Mouse (Mus musculus): ENCODE measurements at regions not wholly inside any gene's neighbourhood (a gene's known extent, or its start where the extent isn't known, plus 50 kb on each side); places are given as distances from the start of the nearest gene placed in this dataset.

GRCm38 (mm10) chr4:69898831-69899230 lies 511.4 kb downstream of the Cdk5rap2 start:
- Histone ChIP-seq H3K4me1 (ENCODE audit: control insufficient read depth, insufficient read depth, low read length) (no peaks in the 10 kb centered on the region), H3K4me3 (replicated peaks; ENCODE audit: extremely low read depth, low read depth, low read length) (no peak overlapping the region)
- no peak for DNase-seq
- no peak for TF ChIP-seq CTCF (IDR thresholded peaks at IDR 0.05; ENCODE audit: insufficient read depth, low read length)
- no peak for TF ChIP-seq POLR2A (IDR thresholded peaks at IDR 0.05; ENCODE audit: borderline replicate concordance, extremely low read depth, low read depth, low read length)
- 41% methylated on average over 1 of the region's 1 CpGs for WGBS

- Histone ChIP-seq H3K4me1 (ENCODE audit: control insufficient read depth, insufficient read depth, low read length) (no peaks in the 10 kb centered on the region), H3K4me3 (replicated peaks; ENCODE audit: extremely low read depth, low read depth, low read length) (no peak overlapping the region)
- TF ChIP-seq CTCF (IDR thresholded peaks at IDR 0.05; ENCODE audit: insufficient read depth, low read length), result no peak
- WGBS, result 63% methylated on average over 1 of the region's 1 CpGs
- DNase-seq, result no peak
These were observed 514.1 kb downstream of the Cdk5rap2 start for GRCm38 (mm10) chr4:69896111-69896510.

- H3K4me3 ChIP-seq (replicated peaks; ENCODE audit: extremely low read depth, low read depth, low read length), result no peak overlapping the region
- DNase-seq, result no peak
- no peaks in the 10 kb centered on the region for H3K4me1 ChIP-seq (ENCODE audit: control insufficient read depth, insufficient read depth, low read length)
- TF ChIP-seq CTCF (IDR thresholded peaks at IDR 0.05; ENCODE audit: insufficient read depth, low read length) (no peak), POLR2A (IDR thresholded peaks at IDR 0.05; ENCODE audit: borderline replicate concordance, extremely low read depth, low read depth, low read length) (no peak)
These were observed 517.4 kb downstream of the Cdk5rap2 start for GRCm38 (mm10) chr4:69892829-69893175.

GRCm38 (mm10) chr4:69891898-69892828 lies 518.1 kb downstream of the Cdk5rap2 start:
- no peak for DNase-seq
- no peak overlapping the region for H3K4me3 ChIP-seq (replicated peaks; ENCODE audit: extremely low read depth, low read depth, low read length)
- 62% methylated on average over 8 of the region's 8 CpGs for WGBS
- H3K4me1 ChIP-seq (ENCODE audit: control insufficient read depth, insufficient read depth, low read length), result no peaks in the 10 kb centered on the region
- TF ChIP-seq POLR2A (IDR thresholded peaks at IDR 0.05; ENCODE audit: borderline replicate concordance, extremely low read depth, low read depth, low read length), result no peak
- TF ChIP-seq CTCF (IDR thresholded peaks at IDR 0.05; ENCODE audit: insufficient read depth, low read length), result no peak

- H3K4me1 ChIP-seq (ENCODE audit: control insufficient read depth, insufficient read depth, low read length), result no peaks in the 10 kb centered on the region
- WGBS, result 64% methylated on average over 2 of the region's 2 CpGs
- DNase-seq, result no peak
- no peak overlapping the region for H3K4me3 ChIP-seq (replicated peaks; ENCODE audit: extremely low read depth, low read depth, low read length)
- TF ChIP-seq POLR2A (IDR thresholded peaks at IDR 0.05; ENCODE audit: borderline replicate concordance, extremely low read depth, low read depth, low read length), result no peak
- TF ChIP-seq CTCF (IDR thresholded peaks at IDR 0.05; ENCODE audit: insufficient read depth, low read length), result no peak
These were observed 519.6 kb downstream of the Cdk5rap2 start for GRCm38 (mm10) chr4:69890655-69891054.

- no peak for DNase-seq
- 25% methylated on average over 5 of the region's 5 CpGs for WGBS
- Histone ChIP-seq H3K4me1 (ENCODE audit: control insufficient read depth, insufficient read depth, low read length) (no peaks in the 10 kb centered on the region), H3K4me3 (replicated peaks; ENCODE audit: extremely low read depth, low read depth, low read length) (no peak overlapping the region)
- TF ChIP-seq POLR2A (IDR thresholded peaks at IDR 0.05; ENCODE audit: borderline replicate concordance, extremely low read depth, low read depth, low read length), result no peak
- no peak for TF ChIP-seq CTCF (IDR thresholded peaks at IDR 0.05; ENCODE audit: insufficient read depth, low read length)
These were observed 520.2 kb downstream of the Cdk5rap2 start for GRCm38 (mm10) chr4:69889931-69890634.

GRCm38 (mm10) chr4:69876734-69877133 lies 533.5 kb downstream of the Cdk5rap2 start:
- WGBS, result 36% methylated on average over 2 of the region's 2 CpGs
- no peak for DNase-seq
- Histone ChIP-seq H3K4me3 (replicated peaks; ENCODE audit: extremely low read depth, low read depth, low read length) (no peak overlapping the region), H3K4me1 (ENCODE audit: control insufficient read depth, insufficient read depth, low read length) (no peaks in the 10 kb centered on the region)
- TF ChIP-seq POLR2A (IDR thresholded peaks at IDR 0.05; ENCODE audit: borderline replicate concordance, extremely low read depth, low read depth, low read length), result no peak
- TF ChIP-seq CTCF (IDR thresholded peaks at IDR 0.05; ENCODE audit: insufficient read depth, low read length), result no peak

GRCm38 (mm10) chr4:69870638-69871037 lies 539.6 kb downstream of the Cdk5rap2 start:
- WGBS, result 69% methylated on average over 2 of the region's 2 CpGs
- no peak for DNase-seq
- no peak for TF ChIP-seq CTCF (IDR thresholded peaks at IDR 0.05; ENCODE audit: insufficient read depth, low read length)
- no peak for TF ChIP-seq POLR2A (IDR thresholded peaks at IDR 0.05; ENCODE audit: borderline replicate concordance, extremely low read depth, low read depth, low read length)
- Histone ChIP-seq H3K4me1 (ENCODE audit: control insufficient read depth, insufficient read depth, low read length) (no peaks in the 10 kb centered on the region), H3K4me3 (replicated peaks; ENCODE audit: extremely low read depth, low read depth, low read length) (no peak overlapping the region)

GRCm38 (mm10) chr4:69855001-69855400 lies 555.2 kb downstream of the Cdk5rap2 start:
- H3K4me1 ChIP-seq (ENCODE audit: control insufficient read depth, insufficient read depth, low read length), result no peaks in the 10 kb centered on the region
- WGBS, result 94% methylated on average over 13 of the region's 13 CpGs
- H3K4me3 ChIP-seq (replicated peaks; ENCODE audit: extremely low read depth, low read depth, low read length), result no peak overlapping the region
- DNase-seq, result no peak
- TF ChIP-seq POLR2A (IDR thresholded peaks at IDR 0.05; ENCODE audit: borderline replicate concordance, extremely low read depth, low read depth, low read length) (no peak), CTCF (IDR thresholded peaks at IDR 0.05; ENCODE audit: insufficient read depth, low read length) (no peak)

- Histone ChIP-seq H3K4me1 (ENCODE audit: control insufficient read depth, insufficient read depth, low read length) (no peaks in the 10 kb centered on the region), H3K4me3 (replicated peaks; ENCODE audit: extremely low read depth, low read depth, low read length) (no peak overlapping the region)
- DNase-seq, result no peak
- WGBS, result 66% methylated on average over 1 of the region's 1 CpGs
- TF ChIP-seq CTCF (IDR thresholded peaks at IDR 0.05; ENCODE audit: insufficient read depth, low read length), result no peak
- no peak for TF ChIP-seq POLR2A (IDR thresholded peaks at IDR 0.05; ENCODE audit: borderline replicate concordance, extremely low read depth, low read depth, low read length)
These were observed 557.6 kb downstream of the Cdk5rap2 start for GRCm38 (mm10) chr4:69852637-69853036.

Data from lung, adult 2 months (tissue).